Mouse (Mus musculus): Measurements from ENCODE around the gene Nhp2. TPM values are rescaled to one million over a fixed set of nuclear protein-coding genes. Genes with fewer than 3 reads are reported as not detected.
A peak's percentile ranks its signal among the peaks of the same experiment; 100 is the strongest.
"Not testable (repeated sequence)": the region's sequence is repeated elsewhere in the genome, so short reads cannot be mapped to it uniquely, and the experiment has no call there.

Nhp2 gene
- total RNA-seq, 2 experiments from 2014 or later = 24.9 to 25.7 TPM

DNA sequence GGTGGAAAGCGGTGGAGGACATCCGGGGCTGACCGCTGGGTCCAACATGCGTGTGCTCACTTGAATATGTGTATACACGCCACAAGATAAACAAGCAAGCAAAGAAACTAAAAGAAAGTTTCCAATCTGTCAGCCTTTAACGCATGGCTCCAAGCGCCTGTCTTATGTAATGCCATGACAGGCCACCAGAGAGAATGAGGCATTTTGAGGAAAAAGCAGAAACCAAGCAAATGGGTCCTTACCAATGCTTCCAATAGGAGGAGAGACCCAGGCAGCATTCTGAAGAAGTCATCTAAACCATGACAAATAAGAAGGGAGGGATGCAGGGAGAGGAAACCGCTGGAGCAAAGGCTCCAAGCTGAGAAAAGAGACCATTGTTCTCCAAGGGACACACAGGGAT lies 5.3 kb upstream of the Nhp2 start:
- DNase-seq = no peak
- intact Hi-C loops (cut with DNase I) = no loop called here
- H3K4me3 ChIP-seq = no peak overlapping the region
- no peak overlapping the region for H3K27ac ChIP-seq
- TF ChIP-seq CTCF (IDR thresholded peaks at IDR 0.05) = no peak

DNA sequence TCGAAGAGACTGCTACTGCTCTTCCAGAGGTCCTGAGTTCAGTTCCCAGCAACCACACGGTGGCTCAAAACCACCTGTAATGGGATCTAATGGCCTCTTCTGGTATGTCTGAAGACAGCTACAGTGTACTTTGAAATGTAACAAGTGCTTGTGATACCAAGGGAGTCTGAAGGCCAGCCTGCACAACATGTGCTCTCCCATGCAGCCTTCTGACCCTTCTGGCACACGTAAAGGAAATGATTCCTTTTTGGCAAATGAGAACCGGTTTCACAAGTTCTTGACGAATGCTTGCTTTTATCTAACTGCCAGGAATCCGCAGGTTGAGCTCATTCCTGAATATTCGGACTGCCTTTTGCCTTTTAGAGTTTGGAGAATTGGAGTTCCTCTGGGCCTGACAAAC lies 4.4 kb upstream of the Nhp2 start:
- intact Hi-C loops (cut with DNase I) = loop anchor here (5.0 kb wide), 1 partner anchor 37 kb away; the partner anchor contains the start of genes D930048N14Rik and N4bp3
- H3K27ac ChIP-seq = peak overlapping the region; percentile 92
- peak overlapping the region; percentile 69 for H3K4me3 ChIP-seq
- TF ChIP-seq CTCF (IDR thresholded peaks at IDR 0.05) = no peak
- no peak for DNase-seq

DNA sequence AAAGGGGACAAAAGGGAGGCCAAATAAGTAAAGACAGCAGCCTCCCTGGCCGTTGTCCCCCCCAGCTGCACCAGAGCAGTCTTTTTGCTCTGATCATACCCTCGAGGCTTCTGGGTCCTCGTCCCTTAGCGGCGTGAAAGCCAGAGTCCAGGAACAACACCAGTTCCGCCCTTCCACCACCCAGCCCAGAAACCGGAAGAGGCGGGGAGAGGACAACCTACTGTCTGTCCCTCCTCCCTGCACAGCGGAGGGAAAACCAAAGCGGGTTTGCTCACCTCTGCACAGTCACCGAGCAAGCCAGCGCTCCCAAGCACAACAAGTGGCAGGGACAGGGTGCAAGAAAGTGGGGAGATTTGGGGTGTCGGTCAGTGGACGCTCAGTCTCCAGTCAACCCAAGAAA lies 3.9 kb upstream of the Nhp2 start:
- peak; percentile 82 for DNase-seq
- intact Hi-C loops (cut with DNase I) = loop anchor here (5.0 kb wide), 1 partner anchor 37 kb away; the partner anchor contains the start of genes D930048N14Rik and N4bp3
- Histone ChIP-seq H3K27ac (peak overlapping the region; percentile 92), H3K4me3 (peak overlapping the region; percentile 69)
- TF ChIP-seq CTCF (IDR thresholded peaks at IDR 0.05) = no peak

DNA sequence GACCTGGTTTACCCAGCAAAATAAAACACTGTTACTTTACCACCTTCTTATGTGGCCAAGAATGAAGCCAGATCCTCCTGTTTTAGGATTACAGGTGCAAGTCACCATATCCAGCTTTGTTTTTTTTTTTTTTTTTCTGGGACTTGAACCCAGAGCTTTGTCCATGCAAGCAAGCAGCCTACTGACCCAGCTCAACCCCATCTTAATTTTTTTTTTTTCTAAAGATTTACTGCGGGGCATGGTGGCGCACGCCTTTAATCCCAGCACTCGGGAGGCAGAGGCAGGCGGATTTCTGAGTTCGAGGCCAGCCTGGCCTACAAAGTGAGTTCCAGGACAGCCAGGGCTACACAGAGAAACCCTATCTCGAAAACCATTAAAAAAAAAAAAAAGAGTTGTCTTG lies 3.4 kb upstream of the Nhp2 start:
- intact Hi-C loops (cut with DNase I) = loop anchor here (5.0 kb wide), 1 partner anchor 36 kb away; the partner anchor contains the start of genes D930048N14Rik and N4bp3
- DNase-seq = not testable (repeated sequence)
- peak overlapping the region; percentile 92; the same call in 1 of the 2 replicates for H3K27ac ChIP-seq
- H3K4me3 ChIP-seq = peak overlapping the region; percentile 69

DNA sequence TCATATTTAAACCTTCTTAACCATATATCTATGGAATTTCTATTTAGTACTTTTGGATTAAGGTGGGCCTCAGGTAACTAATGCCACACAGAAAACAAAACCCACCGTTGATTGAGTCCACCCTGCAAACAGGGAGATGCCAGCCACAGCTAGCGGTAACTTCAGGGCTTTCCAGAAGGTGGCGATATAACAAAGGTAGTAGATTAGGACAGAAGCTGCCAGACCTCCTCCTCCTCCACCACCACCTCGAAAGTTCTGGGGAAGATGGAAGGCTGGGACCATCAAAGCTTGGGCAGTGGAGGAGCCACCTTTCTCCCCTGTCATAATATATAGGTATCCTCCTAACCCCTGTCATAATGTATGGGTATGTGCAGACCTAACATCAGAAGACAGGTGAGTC lies 1.8 kb upstream of the Nhp2 start:
- intact Hi-C loops (cut with DNase I) = loop anchor here (1.0 to 5.0 kb wide), 2 partner anchors 35 to 64 kb away; partner anchors contain the start of genes D930048N14Rik and N4bp3
- H3K27ac ChIP-seq = no peak overlapping the region
- peak; percentile 59 for DNase-seq
- no peak overlapping the region for H3K4me3 ChIP-seq
- TF ChIP-seq CTCF (IDR thresholded peaks at IDR 0.05) = peak; percentile 88

DNA sequence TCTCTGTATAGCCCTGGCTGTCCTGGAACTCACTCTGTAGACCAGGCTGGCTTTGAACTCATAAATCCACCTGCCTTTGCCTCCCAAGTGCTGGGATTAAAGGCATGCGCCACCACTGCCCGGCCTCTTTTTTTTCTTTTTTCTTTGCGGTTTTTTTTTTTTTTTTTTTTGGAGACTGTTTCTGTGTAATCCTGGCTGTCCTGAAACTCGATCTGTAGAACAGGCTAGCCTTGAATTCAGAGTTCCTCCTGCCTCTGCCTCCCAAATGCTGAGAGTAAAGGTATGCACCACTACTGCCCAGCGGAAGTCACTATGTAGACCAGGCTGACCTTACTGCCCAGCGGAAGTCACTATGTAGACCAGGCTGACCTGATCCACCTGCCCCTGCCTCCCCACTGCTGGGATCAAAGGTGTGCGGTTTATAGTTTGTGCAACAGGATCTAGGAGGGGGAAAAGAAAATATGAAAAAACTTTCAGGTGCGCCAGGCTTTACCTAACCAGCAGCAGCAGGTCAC lies 584 bp upstream of the Nhp2 start:
- H3K27ac ChIP-seq = peak overlapping the region; percentile 93
- no peak for DNase-seq
- H3K4me3 ChIP-seq = peak overlapping the region; percentile 95
- intact Hi-C loops (cut with DNase I) = loop anchor here (5.0 kb wide), 1 partner anchor 33 kb away; the partner anchor contains the start of genes D930048N14Rik and N4bp3
- no peak for TF ChIP-seq CTCF (IDR thresholded peaks at IDR 0.05)

DNA sequence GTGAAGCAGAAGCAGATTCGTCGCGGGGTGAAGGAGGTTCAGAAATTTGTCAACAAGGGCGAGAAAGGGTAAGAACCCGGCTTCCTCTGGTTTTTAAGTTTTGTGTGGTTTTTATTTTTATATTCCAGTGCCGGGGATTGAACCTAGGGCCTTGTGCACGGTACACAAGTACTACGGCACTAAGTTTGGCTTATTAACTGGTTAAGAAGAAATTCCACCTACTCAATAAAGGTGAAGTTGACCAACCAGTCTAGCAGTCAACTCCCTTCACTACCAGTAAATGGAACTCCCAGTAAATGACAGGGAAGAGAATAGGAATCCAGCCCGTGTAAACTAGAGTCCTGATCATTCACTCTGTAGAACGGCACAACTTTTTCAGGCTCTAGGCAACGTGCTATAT lies 549 bp downstream of the Nhp2 start:
- H3K27ac ChIP-seq = peak overlapping the region; percentile 93
- TF ChIP-seq CTCF (IDR thresholded peaks at IDR 0.05) = no peak
- intact Hi-C loops (cut with DNase I) = loop anchor here (2.0 kb wide), 1 partner anchor 15 kb away; the partner anchor contains the start of gene Rmnd5b
- H3K4me3 ChIP-seq = peak overlapping the region; percentile 95
- no peak for DNase-seq

DNA sequence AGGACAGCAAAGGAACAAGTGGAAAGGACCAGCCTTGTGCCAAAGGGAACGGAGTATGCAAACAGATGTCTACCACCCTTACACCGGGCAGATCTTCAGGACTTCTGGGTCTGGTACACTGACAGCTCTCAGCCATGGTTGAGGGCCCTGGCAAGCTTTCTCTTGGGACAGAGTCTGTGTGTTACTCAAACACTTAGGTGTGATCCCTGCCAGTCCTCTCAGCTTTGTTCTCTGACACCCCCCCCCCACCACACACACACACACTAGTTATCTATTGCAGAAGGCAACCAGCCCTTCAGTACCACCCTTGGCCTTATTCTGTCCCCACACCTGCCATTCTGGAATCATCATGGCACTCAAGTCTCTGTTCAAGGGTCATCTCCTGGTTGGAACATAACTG lies 2.2 kb downstream of the Nhp2 start:
- no peak for TF ChIP-seq CTCF (IDR thresholded peaks at IDR 0.05)
- no peak overlapping the region for H3K27ac ChIP-seq
- H3K4me3 ChIP-seq = no peak overlapping the region
- intact Hi-C loops (cut with DNase I) = loop anchor here (2.0 kb wide), 1 partner anchor 13 kb away; the partner anchor contains the start of gene Rmnd5b
- no peak for DNase-seq

DNA sequence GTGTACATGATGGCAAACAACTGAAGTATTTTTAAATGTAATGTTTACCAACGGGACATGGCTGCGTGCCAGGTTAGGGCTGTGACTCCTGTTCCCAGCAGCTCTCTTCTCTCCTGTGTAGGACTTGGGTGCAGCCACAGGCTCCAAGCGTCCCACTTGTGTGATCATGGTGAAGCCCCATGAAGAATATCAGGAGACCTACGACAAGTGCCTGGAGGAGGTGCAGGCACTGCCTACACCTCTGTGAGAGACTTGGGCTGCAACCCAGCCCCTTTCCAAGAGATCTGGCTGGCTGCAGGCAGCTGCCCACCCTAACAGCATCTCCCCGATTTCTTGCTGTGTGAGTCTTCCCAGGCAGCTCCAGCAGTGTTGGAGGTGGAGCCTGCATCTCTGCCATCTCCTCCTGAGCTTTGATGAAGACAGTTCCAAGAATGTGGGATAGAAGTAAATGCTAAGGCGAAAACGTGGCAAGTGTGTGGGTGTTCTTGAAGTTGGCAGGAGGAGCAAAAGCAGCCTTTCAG lies 3.5 kb downstream of the Nhp2 start:
- DNase-seq = no peak
- Histone ChIP-seq H3K27ac (no peak overlapping the region), H3K4me3 (no peak overlapping the region)
- intact Hi-C loops (cut with DNase I) = no loop called here
- no peak for TF ChIP-seq CTCF (IDR thresholded peaks at IDR 0.05)

DNA sequence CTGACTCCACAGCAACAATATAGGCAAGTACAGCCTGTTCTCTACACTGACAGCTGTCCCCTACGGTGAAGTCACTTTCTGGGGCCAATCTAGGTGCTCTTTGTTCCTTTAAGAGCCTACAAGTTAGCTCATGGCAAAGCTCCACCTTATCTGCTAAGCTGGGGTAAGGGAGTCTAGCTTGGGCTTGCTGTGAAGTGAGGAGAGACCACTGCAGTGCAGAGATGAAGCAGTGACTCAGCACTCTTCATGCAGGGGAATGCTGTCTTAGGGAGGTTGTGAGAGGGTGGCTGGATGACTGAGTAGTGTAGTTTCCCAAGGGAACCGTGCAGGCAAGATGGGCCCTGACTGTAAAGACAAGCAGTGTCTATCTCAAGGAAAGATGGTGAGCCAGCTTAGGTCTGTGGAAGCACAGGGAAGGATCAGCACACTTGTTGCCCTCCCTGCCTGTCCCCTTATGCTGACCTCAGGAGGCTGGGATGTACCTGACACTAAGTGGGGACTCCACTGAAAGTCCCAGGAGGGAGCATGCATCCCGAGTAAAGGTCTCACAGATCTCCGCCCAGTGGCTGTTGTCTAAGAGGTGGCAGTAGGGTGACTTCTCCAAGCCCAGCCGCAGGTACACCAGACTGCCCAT lies 5.8 kb downstream of the Nhp2 start:
- DNase-seq = no peak
- intact Hi-C loops (cut with DNase I) = no loop called here
- no peak for TF ChIP-seq CTCF (IDR thresholded peaks at IDR 0.05)
- H3K4me3 ChIP-seq = no peak overlapping the region
- H3K27ac ChIP-seq = no peak overlapping the region

DNA sequence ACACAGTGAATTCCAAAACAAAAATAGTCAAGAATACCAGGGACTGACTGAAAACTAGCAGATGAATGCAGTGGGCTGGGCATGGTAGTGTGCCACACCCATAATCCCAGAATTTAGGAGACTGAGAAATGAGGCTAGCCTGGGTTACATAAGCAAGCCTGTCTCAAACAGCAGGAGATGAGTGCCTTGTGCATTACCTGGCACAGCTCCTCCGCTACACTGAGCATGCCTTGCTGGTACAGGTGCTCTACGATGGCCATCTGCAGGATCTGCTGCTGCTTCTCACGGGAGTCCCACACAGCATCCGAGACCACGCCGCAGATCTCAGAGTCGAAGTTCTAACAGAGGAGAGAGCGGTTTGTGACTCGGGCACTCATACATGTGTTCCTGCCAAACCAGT lies 7.9 kb downstream of the Nhp2 start:
- no peak overlapping the region for H3K27ac ChIP-seq
- intact Hi-C loops (cut with DNase I) = no loop called here

DNA sequence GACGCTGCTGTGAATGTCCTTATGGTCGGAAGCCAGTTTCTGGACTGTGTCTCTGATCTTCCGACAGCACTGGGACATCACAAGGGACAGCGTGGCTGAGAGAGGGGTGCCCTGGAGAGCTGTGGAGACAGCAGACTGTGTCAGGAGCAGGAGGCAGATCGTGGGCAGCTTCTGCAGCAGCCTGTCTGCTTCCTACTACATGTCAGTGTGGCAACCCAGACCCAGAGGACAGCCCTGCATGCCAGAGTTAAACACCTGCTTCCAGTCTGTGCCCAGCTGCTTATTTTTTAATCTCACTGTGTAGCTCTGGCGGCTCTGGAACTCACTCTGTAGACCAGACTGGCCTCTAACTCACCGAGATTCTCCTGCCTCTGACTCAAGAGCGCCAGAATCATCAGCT lies 8.4 kb downstream of the Nhp2 start:
- Histone ChIP-seq H3K4me3 (no peak overlapping the region), H3K27ac (no peak overlapping the region)
- TF ChIP-seq CTCF (IDR thresholded peaks at IDR 0.05) = no peak
- intact Hi-C loops (cut with DNase I) = no loop called here
- no peak for DNase-seq

More for the DNA sequence above, 7.9 kb downstream of the Nhp2 start:
- no peak for TF ChIP-seq CTCF (IDR thresholded peaks at IDR 0.05)
- no peak for DNase-seq
- no peak overlapping the region for H3K4me3 ChIP-seq

DNA sequence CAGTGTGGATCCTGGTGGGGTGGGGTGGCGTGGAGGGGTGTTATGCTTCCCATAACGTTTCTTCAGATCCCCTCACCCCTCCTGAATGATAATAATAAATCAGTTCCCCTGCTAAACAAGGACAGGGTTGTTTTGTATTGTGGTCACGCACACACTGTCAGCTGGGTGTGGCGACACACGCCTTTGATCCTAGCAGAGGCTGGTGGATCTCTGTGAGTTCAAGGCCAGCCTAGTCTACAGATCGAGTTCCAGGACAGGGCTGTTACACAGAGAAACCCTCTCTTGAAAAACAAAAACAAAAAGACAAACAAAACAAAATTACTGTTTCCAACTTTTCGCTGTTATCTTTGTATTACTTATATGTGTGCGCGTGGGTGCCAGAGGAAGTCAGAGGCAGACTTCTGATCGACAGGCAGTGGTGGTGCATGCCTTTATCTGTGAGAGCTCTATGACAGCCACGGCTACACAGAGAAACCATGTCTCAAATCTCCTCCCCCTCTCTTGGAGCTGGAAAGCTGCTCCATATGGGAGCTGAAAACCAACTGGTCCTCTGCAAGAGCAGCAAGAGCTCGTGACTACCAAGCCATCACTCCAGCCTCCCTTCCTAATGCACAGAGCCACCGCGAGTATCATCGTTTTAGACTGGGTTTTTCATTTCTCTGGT lies 10.2 kb downstream of the Nhp2 start:
- Histone ChIP-seq H3K27ac (no peak overlapping the region), H3K4me3 (no peak overlapping the region)
- intact Hi-C loops (cut with DNase I) = no loop called here
- DNase-seq = no peak
- no peak for TF ChIP-seq CTCF (IDR thresholded peaks at IDR 0.05)
